Mouse (Mus musculus) hindlimb bud, embryonic 11.5 days (tissue): ENCODE results near the gene Cyth2.

Experiments used
- DNase-seq: peaks from one replicate; pipeline ENCODE4 v3.0.0-alpha.2; 2012; ENCODE audit warnings: low read depth, low spot score; ENCODE audit errors: extremely low spot score

The Cyth2 gene

DNA sequence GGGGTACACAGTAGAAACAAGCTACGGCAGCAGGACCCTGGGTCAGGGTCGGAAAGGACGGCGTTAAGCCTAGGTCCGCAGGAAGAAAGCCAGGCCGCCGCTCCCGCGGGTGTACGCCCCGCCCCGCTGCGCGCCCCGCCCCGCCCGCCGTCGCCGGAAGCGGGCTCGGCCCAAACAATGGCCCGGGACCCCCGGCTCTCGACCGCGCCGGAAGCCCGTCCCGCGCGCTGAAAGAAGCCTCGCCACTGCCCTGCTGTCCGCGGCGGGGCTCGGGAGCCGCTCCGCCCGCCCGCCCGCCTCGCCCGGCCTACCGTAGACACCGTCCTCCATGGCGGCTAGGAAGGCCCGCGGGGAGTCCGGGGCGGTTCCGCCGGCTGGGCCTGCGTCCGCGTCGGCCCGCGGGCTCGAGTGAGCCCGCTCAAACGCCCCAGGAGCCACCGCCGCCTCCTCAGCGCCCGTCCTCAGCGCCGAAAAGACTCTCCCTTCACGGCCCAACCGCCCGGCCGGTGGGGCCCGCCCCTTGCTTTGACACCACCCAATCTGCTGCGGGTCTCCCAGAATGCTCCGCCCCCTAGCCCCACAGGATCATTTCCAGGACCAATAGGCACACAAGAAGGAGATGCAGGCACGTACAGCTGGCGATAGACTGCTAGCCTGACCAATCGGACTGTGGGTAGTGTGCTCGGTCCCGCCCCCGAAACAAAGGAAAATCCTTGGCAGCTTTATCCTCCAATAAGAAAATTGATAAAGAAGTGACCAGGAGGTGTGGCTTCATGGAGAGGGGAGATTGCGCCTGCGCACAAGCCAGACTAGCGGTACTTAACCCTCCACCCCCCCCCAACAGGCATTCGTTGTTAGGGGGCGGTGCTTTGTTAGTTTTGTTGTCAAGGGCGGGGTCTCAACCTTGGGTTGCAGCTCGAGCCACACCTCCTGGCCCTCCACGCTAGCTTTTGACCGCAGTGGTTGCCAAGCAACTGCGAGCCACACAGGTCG is at the start of gene Cyth2:
Cyth2 (minus strand) TSS at position 795 of the 993 bp plus-strand sequence.
- peak; percentile 98 for DNase-seq

DNA sequence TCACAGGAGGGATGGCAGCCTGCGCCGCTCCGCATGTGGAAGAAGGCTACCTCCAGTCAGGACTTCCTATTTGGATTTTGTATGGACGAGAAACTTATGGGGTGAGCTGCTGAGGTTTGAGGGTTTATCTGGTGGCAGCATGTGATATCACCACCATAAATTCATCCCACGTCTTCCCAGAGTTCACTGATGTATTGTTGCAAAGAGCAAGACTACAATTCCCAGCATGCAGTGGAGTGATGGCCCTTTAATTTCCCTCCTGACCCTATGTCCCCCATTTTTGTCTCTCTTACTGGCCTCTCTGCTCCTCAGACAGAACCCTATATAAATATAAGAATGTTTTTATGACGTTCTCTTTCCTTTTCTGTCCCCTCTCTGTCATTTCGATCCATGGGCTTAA is 48.4 kb upstream of the Cyth2 start:
- no peak for DNase-seq

DNA sequence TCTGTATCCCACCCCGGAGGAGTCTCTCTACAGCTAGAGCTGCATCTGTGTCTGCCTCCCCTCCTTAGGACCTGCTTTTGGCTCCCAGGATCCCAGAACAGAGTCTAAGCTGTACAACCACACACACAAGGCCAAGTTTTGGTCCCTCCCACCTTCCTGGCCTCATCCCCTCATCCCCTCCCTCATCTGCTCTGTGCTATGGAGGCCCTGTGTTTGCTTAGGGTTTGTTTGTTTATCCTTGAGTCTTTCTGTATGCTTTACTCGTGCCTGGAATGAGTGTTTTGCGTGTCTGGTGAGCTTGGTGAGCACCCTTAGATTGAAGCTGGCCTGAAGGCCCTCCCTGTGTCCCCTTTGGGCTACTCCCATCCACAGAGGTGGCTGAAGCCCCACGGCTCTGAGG is 44.6 kb upstream of the Cyth2 start:
- DNase-seq, result no peak

DNA sequence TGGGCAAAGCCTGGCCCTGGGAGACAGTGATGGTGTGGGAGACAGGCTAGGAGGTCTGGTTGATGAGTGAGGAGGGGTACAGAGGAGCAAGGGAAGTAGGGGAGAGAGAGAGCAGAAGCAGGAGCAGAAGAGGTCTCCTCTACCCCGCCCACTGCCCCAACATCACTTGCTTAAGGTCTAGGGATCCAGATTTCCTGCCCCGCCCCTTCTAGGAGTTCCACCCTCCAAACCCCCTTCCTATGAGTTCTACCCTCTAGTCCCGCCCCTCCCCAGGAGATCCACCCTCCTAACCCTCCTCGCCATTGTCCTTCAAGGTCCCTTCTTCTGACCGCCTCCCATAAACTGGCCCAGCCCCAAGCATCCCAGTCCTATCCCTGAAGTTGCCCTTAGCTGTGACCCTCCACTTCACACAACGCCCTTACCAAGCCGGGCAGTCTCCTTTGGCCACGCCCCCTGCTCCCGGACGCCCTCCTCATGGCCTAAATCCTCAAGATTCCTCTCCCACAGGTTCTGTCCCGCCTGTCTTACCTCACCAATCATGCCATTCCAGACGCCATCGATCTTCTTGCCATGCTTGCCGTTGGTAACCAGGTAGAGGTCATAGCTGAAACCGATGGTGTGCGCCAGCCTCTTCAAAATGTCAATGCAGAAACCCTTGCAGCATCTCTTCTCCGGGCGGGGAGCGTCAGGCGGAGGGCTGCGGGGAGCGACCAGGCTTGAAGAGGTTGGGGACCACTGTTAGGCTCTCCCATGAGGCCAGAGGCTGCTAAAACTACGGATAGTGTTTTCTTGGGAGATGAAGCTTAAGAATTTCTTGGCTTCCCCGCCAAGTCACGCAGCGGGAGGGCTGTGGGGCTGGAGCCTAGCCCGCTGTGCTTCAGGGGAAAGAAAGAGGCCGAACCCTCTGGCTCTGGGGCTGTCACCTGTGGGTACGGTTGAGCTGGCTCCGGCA is 42.8 kb upstream of the Cyth2 start:
- DNase-seq, result no peak

DNA sequence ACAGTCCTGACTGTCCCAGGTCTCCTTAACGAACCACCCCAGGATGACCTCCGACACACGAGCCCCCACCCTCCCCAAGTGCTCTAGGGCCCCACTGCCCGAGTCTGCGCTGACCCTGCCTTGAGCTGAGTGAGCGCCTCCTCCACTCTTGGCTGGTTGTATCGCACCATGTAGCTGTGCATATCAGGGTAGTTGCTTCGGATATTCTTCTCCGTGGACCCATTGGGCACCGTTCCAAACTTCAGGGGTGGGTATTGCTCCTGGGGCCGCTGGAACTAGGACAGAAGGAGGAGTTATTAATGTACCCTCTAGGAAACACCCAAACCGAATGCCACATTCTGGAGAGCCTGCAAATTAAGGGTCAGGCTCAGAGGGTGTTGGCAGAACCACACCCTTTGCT is 38.7 kb upstream of the Cyth2 start:
- no peak for DNase-seq

DNA sequence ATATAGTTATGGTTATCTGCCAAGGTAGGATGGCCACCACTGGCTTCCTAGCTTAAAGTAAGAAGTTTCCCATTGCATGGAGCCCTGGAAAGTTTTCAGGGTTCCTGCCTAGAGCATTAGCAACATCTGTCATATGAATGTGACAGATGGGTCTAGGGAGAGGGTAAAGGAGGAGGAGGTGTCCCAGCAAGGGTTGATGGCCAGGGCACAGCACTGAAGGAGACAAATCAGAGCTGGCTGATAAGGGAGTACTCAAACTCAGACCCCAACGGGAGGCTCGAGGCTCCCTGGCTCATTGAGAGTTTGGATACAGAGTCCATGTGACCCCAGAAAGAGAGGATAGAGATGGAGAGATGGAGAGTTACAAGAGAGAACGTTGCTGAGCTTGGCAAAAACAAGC is 36.3 kb upstream of the Cyth2 start:
- DNase-seq, result no peak

DNA sequence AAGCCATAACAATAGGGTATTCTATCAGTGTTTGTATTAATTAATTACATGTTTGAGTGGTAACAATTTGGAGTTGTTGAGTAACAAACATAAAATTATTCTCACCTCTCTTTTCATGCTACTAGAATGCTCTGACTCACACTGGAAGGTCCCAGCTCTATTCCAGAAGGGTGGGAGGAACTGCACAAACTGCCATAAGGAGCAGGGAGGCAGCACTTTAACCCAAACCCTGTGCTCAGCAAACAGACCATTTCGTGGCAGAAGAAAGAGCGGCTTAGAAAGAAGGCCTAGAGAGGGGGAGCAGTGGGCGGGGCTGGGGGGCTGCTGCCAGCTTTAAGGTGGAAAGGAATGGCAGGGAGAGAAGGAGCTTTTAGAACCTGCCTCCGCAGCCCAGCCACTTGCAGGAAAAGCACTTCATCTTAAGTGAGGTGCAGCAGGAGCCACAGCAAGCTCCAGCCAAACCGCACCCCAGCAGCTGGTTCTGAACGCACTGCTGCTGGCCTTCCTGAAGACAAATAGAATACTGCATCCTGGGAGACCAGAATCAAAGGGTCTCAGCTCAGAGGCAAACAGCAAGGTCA is 34.2 kb upstream of the Cyth2 start:
- no peak for DNase-seq

DNA sequence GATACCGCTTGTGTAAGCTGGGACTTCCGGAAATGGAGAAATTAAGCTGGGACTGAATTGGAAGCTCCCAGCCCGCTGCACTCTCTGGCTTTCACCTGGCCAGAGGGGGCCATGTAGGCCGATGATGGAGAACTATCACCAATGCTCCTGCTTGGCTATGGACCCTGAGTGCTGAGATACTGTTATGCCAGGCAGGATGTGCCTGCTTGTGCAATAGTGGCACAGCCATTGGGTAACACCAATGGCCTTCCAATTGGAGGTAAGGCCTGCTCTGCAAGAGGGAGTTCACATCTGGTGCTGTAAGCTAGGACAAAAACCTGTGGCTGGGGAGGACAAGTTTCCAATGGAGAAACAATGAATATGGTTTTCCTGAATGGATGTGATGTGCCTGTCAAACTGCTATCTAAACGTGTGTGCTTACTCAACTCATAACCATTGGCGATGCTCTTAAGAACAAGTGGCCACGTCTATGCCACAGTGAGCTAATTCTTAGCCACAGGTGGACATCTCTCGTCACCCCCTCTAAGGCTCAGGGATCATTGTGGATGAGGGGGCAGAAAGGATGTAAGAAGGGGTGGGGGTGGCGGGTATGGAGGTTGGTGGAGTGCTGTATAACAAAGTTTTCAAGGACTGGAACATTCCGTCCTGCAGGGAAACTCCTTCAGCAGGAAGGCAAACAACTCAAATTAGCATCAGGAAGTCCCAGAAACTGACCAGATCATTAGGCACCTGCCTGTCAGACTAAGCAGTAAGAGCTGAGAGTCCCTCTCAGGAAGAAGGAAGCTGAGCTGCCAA is 28.8 kb upstream of the Cyth2 start:
- no peak for DNase-seq

DNA sequence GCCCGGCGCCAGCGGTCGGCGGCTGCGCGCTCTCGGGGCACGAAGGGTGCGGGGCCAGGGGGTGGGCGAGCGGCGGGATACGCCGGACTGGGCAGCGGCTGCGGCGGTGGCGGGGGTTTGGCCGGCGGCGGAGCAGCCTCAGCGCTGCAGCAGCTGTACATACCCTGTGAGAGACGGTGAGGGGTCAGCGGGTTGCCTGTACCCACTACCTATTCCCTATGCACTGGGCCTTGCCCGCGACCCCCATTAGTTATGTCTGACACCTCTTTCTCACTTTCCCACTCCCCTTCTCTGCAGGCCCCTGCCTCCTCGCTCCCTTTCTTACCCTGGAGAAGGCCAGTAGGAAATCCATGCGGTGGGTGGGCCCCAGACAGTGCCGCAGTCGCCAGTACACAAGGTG is 19.5 kb upstream of the Cyth2 start:
- DNase-seq, result no peak

DNA sequence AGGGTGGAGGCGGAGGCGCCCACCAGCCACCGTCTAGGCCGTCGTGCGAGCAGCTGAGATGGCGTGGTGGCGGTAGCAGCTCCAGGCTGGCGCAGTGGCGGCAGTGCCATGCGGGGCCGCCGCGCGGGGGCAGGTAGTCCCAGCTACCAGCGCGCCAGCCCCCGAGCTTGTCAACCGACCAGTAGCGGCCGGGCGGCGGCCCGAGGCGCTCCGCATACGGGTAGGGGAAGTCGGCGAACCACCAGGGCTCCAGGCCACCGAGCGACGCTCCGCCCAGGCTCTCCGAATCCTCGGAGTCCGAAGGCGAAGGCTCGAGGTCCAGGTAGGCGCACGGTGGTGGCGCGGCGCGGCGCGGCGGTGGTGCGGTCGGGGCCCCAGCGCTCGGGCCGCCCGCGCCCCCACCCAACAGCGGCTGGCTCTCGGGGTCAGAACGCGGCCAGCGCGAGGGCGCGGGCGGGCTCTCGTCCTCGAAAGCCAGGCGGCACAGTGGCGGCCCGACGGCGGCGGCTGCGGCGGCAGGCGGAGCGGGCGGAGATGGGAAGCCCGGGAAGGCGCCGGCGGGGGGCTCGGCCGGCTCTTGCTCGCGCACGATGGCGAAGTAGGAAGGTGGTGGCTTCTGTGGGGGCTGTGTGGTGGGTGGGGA is 18.9 kb upstream of the Cyth2 start:
- no peak for DNase-seq

DNA sequence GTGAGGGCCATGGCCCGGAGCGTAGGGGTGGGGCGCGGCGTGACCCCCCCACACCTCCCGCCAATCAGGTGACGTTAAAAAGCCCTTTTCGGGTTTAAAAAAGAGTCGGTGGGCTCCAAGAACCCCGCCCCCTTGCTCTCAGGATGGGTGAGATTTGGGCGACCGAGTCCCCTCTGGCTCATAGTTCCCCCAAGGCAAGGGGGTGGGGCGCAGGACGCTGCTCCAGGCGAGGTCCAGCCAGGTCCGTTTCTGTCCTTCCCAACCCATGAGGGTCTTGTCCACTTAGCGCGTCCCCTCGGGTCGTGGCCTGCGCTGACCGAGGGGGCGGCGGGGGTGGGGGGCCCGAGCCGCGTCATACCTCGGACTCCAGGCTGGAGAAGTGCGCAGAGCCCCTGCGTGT is 18.0 kb upstream of the Cyth2 start:
- DNase-seq, result no peak

DNA sequence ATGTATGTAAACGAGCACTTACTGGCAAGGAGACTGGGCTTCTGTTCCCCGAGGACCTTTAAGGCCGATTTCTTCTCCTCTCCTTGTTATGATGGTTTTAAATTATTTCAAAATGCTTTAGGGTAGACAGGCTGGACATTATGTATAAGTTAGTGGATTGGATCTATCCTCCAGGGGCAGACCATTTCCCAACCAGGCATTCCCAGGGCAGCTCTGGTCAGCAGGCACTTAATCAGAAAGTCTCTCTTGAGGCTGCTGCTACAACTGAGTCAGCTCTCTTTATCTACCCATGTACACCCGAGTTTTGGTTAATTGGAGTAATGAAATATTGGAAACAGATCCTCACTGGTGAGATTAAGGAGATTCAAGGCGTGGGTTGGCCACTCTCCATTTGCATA is 16.7 kb upstream of the Cyth2 start:
- DNase-seq, result no peak

DNA sequence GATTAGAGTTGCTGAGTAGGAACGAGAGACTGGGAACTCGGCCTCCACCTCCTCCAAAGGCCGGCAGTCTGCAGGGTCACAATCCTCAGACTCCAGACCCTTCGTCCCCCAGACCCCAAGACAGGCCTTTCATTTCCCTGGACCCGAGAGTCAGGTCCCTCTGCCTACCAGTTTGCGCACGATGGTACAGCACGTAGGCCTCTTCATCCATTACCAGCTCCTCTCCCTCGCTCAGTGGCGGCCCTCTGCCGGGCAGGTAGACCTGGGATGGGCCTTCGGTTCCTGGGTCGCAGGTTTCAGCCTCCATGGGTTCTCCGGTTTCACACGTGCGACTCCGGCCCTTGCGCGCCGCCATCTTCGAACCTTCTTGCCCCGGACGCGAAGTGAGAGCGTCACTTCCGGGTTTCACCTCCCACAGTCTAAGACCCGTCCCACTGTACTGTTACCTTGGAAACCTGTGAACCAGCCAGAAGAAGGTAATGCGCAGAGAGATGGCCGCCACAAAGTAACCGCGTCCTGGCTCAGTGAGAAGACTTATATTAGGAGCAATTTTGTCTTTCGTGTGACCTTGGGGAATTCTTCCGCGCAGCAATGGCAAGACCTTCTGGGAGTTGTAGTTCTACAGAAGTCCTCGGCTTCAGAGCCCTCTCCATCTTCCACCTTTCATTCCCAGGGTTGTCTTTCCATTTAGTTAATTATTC is 16.2 kb upstream of the Cyth2 start, which contains the start of gene Grwd1:
Grwd1 (minus strand) TSS at position 518 of the 701 bp plus-strand sequence.
- peak; percentile 80 for DNase-seq

DNA sequence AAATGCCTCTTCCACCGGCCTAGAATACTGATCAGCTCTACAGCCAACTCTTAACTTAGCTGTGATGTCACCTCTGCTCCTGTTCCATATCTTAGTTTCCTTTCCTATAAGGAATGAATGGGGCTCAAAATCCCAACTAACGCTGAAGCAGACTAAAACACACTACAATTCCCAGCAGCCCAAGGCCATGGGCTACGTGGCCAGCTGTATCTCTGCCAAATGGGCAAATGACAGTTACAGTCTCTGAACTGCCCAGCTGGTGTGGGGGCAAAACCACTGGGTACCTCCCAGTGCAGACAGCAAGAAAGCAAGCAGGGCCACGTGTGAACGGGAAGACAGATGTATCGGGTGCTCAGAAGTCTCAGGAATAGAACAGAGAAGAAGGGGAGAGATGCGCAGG is 12.2 kb upstream of the Cyth2 start:
- DNase-seq, result no peak

DNA sequence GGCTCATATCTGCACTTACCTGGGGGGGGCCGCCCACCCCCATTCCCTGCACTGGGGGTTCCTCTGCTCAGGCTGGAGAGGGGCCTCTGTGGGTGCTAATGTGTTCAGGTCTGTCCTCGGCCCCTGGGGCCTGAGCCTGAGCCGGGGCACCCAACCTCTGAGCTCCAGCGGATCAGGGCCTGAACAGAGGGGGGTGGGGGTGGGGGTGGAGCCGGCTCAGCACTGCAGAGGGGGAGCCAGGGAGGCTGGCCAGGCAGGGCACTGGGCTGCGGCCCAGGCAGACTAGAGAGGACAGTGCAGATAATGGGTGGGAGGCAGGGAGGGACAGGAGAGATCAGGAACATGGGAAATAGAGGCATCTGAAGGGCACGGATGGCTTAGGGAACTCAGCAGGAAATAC is 10.2 kb upstream of the Cyth2 start, which contains the start of gene Kcnj14:
Kcnj14 (minus strand) TSS at position 185 of the 400 bp plus-strand sequence.
- DNase-seq, result no peak

DNA sequence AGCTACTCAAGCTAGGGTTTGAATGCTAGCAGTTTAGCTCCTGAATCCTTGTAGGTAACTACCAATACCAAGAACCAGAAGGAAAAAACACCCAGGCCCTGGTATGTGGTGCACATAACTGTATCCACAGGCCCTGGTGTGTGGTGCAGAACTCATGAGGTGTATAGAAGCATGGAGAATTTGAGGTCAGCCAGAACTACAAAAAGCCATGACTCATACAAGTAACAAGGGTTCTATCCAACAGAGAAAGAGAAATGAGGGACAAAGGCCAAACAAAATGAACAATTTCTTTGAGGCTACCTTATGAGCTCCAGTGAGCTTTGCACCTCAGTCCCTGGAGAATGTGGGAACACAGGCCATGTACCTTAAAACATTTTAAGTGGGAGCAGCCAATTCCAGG is 6.5 kb upstream of the Cyth2 start:
- no peak for DNase-seq

DNA sequence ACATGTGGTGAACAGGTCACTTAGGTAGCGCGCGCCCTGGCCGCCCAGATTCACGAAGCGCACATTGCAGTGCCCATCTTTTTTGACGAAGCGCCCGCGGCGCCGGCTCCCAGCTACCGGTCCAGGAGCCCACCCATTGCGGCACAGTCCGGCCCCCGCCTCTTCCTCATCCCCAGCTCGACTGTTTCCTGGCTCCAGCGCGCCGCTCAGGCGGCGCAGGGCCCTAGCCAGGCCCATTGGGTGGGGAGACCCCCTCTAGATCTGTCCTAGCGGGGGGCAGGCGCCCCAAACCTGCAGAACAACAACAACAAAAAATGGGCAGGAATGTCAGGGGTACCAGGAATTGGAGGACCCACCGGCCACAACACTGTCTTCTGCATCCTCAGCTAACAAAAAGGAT is 5.5 kb upstream of the Cyth2 start:
- no peak for DNase-seq

DNA sequence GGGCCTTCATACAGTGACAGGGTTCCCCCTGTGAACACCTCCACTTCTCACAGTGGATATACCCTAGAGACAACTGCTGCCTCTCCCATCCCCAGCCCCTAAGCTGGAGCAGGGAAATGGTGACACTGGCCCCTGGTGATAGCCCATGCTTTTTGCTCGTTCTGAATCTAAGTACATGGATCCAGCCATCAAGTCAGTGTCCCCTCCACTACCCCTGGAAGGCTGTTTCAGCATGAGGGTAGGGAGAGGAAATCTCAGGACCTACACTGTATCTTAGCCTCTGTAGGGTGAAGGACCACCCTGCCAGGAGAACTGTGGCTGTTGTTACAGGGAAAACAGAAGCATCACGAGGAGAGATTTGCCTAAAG is 1.6 kb upstream of the Cyth2 start:
- no peak for DNase-seq

DNA sequence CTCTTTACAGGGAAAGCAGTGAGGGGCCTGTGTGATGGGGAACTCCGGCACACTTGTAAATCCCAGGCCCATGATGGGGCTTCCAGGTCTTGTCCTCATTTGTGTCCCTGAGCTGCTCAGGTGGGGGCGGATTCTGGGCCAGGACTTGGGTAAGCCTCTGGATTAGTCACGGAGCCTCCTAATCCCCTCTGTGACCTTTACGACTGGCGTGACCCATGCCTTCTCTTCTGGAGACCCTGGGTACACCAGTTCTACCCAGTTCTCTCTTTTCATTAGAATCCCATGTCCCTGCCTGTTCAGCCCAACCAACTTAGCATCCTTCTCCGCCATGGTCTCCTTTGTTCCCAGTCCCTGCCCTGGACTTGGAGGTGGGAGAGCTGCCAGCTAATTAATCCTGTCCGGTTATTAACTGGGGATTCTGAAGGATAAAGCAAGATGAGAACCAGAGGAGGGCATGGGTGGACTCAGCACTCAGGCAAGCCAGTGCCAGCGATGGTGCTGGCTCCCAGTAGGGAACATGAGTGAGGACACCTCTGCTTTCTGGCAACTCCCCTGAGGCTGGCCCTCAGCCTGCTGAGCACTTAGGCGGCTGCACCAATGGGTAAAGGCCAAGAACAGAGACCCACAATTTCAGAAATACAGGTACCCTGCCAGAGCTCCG is 1.1 kb upstream of the Cyth2 start:
- no peak for DNase-seq
